Mouse (Mus musculus) spleen, adult 2 months (tissue): ENCODE data around the gene Hs3st5.

Source experiments
- CTCF ChIP-seq: fragments of 200-500 bp; IDR thresholded peaks from 2 replicates; pipeline ENCODE4 v1.5.1; 2011; ENCODE audit warnings: mild to moderate bottlenecking, inconsistent platforms; ENCODE audit not compliant: insufficient read depth, insufficient read length, insufficient replicate concordance; ENCODE audit errors: extremely low read depth
- POLR2A ChIP-seq: fragments of 200-500 bp; IDR thresholded peaks from 2 replicates; pipeline ENCODE4 v1.6.1; 2011; ENCODE audit warnings: low read depth, low read length, inconsistent platforms

DNA sequence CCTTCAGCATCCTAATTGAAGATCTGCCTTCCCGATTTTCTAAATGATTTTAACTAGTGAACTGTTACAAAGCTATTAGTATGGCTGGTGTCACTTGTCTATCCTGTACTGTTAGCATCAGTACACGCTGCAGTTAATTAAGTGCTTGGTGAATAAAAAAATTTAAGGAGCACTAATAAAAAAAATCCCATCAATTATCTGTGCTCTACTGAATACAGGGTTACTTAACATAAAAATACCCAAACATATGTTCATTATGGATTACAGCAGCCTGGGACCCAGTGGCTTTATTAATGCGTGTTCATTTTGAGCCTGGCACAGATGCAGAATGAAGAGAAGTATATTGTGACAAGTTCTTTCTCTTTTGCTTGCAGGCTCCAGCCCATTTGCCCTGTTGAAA lies 325.6 kb downstream of the Hs3st5 start:
- TF ChIP-seq CTCF (no peak), POLR2A (no peak)
